Mouse (Mus musculus) heart, postnatal 0 days (tissue): ENCODE measurements around the gene Map3k11. TPM values are rescaled to one million over a fixed set of nuclear protein-coding genes. Genes with fewer than 3 reads are reported as not detected.

Experiments used
- ATAC-seq: fragments of 200-750 bp; cut with Nextera tagmentation; 2 replicates; pipeline ENCODE4 v1.8.0; 2017; ENCODE audit warnings: low read depth, moderate number of reproducible peaks, moderate library complexity; ENCODE audit not compliant: insufficient read depth
- DNase-seq: peaks from one replicate; pipeline ENCODE4 v3.0.0-alpha.2; 2016; ENCODE audit warnings: low spot score
- H3K27ac ChIP-seq: fragments of 300-500 bp; sonication (generic); 2 replicates; pipeline ENCODE4 v1.5.1; 2014; ENCODE audit warnings: low read depth, mild to moderate bottlenecking
- H3K27me3 ChIP-seq: fragments of 300-500 bp; sonication (generic); 2 replicates; pipeline ENCODE4 v1.6.1; 2014; ENCODE audit warnings: low read length, mixed read lengths; ENCODE audit not compliant: control insufficient read depth, insufficient read depth
- H3K36me3 ChIP-seq: fragments of 300-500 bp; sonication (generic); replicated peaks from 2 replicates; pipeline ENCODE4 v1.6.1; 2014; ENCODE audit warnings: low read length, mixed read lengths; ENCODE audit not compliant: control insufficient read depth, insufficient read depth
- H3K4me1 ChIP-seq: fragments of 300-500 bp; sonication (generic); 2 replicates; pipeline ENCODE4 v1.6.1; 2014; ENCODE audit warnings: antibody characterized with exemption; ENCODE audit not compliant: control insufficient read depth, insufficient read depth
- H3K4me2 ChIP-seq: fragments of 300-500 bp; sonication (generic); 2 replicates; pipeline ENCODE4 v1.6.1; 2014; ENCODE audit warnings: low read depth, mild to moderate bottlenecking, low read length, moderate library complexity
- H3K4me3 ChIP-seq: fragments of 300-500 bp; sonication (generic); 2 replicates; pipeline ENCODE4 v1.5.1; 2014; ENCODE audit warnings: low read depth, low read length
- H3K9ac ChIP-seq: fragments of 300-500 bp; sonication (generic); replicated peaks from 2 replicates; pipeline ENCODE4 v1.6.1; 2014; ENCODE audit warnings: low read depth, low read length, mixed read lengths
- H3K9me3 ChIP-seq: fragments of 300-500 bp; sonication (generic); replicated peaks from 2 replicates; pipeline ENCODE4 v1.6.1; 2016; ENCODE audit warnings: low read length; ENCODE audit not compliant: control insufficient read depth
- CTCF ChIP-seq: IDR thresholded peaks from 2 replicates; pipeline ENCODE4 v1.5.1; 2016; ENCODE audit warnings: antibody characterized with exemption, control low read depth, low read depth
- EP300 ChIP-seq: IDR thresholded peaks from 2 replicates; pipeline ENCODE4 v1.6.1; 2016; ENCODE audit warnings: antibody characterized with exemption, low read depth
- WGBS: fragments of 180-500 bp; shearing (Covaris S2); extraction: QIAGEN DNeasy Blood & Tissue Kit; methylation state at CpG from one replicate; pipeline ENCODE4 v1.1.7; 2014; 5-methylcytosine and 5-hydroxymethylcytosine counted together
- polyA plus RNA-seq: library from polyadenylated mRNA; unstranded; fragments of >200 nt; fragmentation: Nextera tagmentation; extraction: Ambion mirVana; gene quantifications from 2 replicates; pipeline ENCODE4 v1.2.1, GENCODE M21; 2015
- total RNA-seq: library from RNA; depleted of rRNA; stranded (reverse); fragments of >200 nt; gene quantifications from 2 replicates; pipeline ENCODE4 v1.2.3, GENCODE M21; 2014; ENCODE audit warnings: low replicate concordance

The Map3k11 gene
- total and polyA plus RNA-seq, 2 experiments from 2014 or later, result 17.0 to 43.5 TPM

- TF ChIP-seq CTCF (no peak), EP300 (no peak)
- Histone ChIP-seq H3K27me3 (no peaks in the 10 kb centered on the region), H3K36me3 (peaks cover 10% of the 10 kb centered on the region), H3K9ac (no peak overlapping the region), H3K4me2 (peak overlapping the region; percentile 86), H3K27ac (peak overlapping the region; percentile 95), H3K9me3 (no peaks in the 10 kb centered on the region), H3K4me3 (peak overlapping the region; percentile 91), H3K4me1 (peaks cover 35% of the 10 kb centered on the region)
- DNase-seq (no peak), ATAC-seq (no peak)
- 51% methylated on average over 15 of the region's 15 CpGs for WGBS
These were observed 38.5 kb downstream of the Map3k11 start for GRCm38 (mm10) chr19:5726961-5727578.

DNA sequence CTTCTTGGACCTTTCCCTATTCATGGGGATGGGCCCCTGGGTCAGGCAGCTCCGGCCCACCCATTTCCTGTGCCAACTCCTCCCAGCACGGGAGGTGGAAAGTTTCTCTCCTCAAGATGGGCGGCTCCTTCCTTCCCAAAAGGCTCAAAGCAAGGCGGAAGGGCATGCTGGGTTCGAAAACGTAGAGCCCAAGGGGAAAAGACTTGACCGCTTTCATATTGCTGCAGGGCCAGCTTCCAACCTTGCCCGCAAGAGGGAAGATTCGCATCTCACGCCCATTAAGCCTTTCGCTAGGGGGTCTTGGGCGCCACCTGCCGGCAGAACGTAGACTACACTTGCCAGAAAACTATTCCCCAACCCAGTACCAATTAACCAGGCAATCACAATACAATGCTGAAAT lies 39.2 kb downstream of the Map3k11 start:
- Histone ChIP-seq H3K4me3 (peak overlapping the region; percentile 91), H3K4me2 (peak overlapping the region; percentile 86), H3K27ac (peak overlapping the region; percentile 95), H3K9ac (peak overlapping the region; percentile 21; the same call in 1 of the 2 replicates), H3K4me1 (peaks cover 35% of the 10 kb centered on the region), H3K9me3 (no peaks in the 10 kb centered on the region), H3K27me3 (no peaks in the 10 kb centered on the region), H3K36me3 (peaks cover 4% of the 10 kb centered on the region)
- peak; percentile 78 for DNase-seq
- 1% methylated on average over 14 of the region's 14 CpGs for WGBS
- ATAC-seq, result no peak
- TF ChIP-seq EP300 (peak; percentile 40; the same call in 1 of the 2 replicates), CTCF (peak; percentile 95)

GRCm38 (mm10) chr19:5728631-5729443 lies 40.3 kb downstream of the Map3k11 start:
- WGBS, result 6% methylated on average over 37 of the region's 37 CpGs
- Histone ChIP-seq H3K36me3 (no peaks in the 10 kb centered on the region; the same call in 1 of the 2 replicates), H3K9ac (peak overlapping the region; percentile 91), H3K4me1 (peaks cover 32% of the 10 kb centered on the region), H3K4me3 (peak overlapping the region; percentile 91), H3K9me3 (no peaks in the 10 kb centered on the region), H3K4me2 (peak overlapping the region; percentile 86), H3K27me3 (no peaks in the 10 kb centered on the region), H3K27ac (peak overlapping the region; percentile 85)
- TF ChIP-seq EP300 (no peak), CTCF (0 out of 2 replicates have a peak, but pooled peaks have one; percentile 2)
- ATAC-seq (no peak), DNase-seq (peak; percentile 43)

- TF ChIP-seq CTCF (no peak), EP300 (no peak)
- Histone ChIP-seq H3K4me2 (peak within 1 kb of the TSS; percentile 86), H3K9ac (peak within 1 kb of the TSS; percentile 91), H3K4me1 (peaks cover 26% of the 10 kb centered on the region), H3K27ac (peak within 1 kb of the TSS; percentile 85), H3K36me3 (no peaks in the 10 kb centered on the region), H3K9me3 (no peaks in the 10 kb centered on the region), H3K4me3 (peak within 1 kb of the TSS; percentile 91), H3K27me3 (no peaks in the 10 kb centered on the region)
- peak; percentile 57 for ATAC-seq
- under 1% methylated on average over 37 of the region's 37 CpGs for WGBS
- peak; percentile 85 for DNase-seq
These were observed 40.9 kb downstream of the Map3k11 start, which contains the start of gene Fam89b for GRCm38 (mm10) chr19:5729444-5729815. Gene Fam89b, minus strand, starts transcription at chr19:5729653.

- Histone ChIP-seq H3K9ac (peak overlapping the region; percentile 64), H3K27ac (no peak overlapping the region), H3K4me1 (peaks cover 24% of the 10 kb centered on the region), H3K9me3 (no peaks in the 10 kb centered on the region), H3K4me3 (peak overlapping the region; percentile 74), H3K36me3 (no peaks in the 10 kb centered on the region), H3K4me2 (peak overlapping the region; percentile 96), H3K27me3 (no peaks in the 10 kb centered on the region)
- TF ChIP-seq CTCF (no peak), EP300 (no peak)
- WGBS, result 75% methylated on average over 29 of the region's 29 CpGs
- DNase-seq (no peak), ATAC-seq (no peak)
These were observed 42.0 kb downstream of the Map3k11 start for GRCm38 (mm10) chr19:5730314-5731186.
